Mouse (Mus musculus): Measurements from ENCODE around the gene Irgc1. TPM values are rescaled to one million over a fixed set of nuclear protein-coding genes. Genes with fewer than 3 reads are reported as not detected.

The Irgc1 gene
- polyA plus RNA-seq, 2 experiments: not detected

GRCm38 (mm10) chr7:24429413-24430112 is 22.5 kb downstream of the Irgc1 start:
- H3K4me2 ChIP-seq (ENCODE audit: low read depth): no peak overlapping the region
- no peak overlapping the region for H3K4me3 ChIP-seq (ENCODE audit: insufficient read depth in 1 of 2, low read depth in 2 of 2, low read length in 2 of 2)
- WGBS (ENCODE audit: insufficient replicate concordance): 67% methylated on average over 16 of the region's 16 CpGs
- H3K36me3 ChIP-seq (replicated peaks; ENCODE audit: control insufficient read depth, insufficient read depth, low read depth): no peaks in the 10 kb centered on the region
- peaks cover 10% of the 10 kb centered on the region for H3K27me3 ChIP-seq (ENCODE audit: control insufficient read depth, insufficient read depth, low read length)
- TF ChIP-seq EP300 (IDR thresholded peaks at IDR 0.05; ENCODE audit: low read depth) (no peak), CTCF (IDR thresholded peaks at IDR 0.05; ENCODE audit: low read depth) (no peak)
- no peaks in the 10 kb centered on the region for H3K4me1 ChIP-seq (replicated peaks; ENCODE audit: control insufficient read depth in 2 of 2, insufficient read depth in 2 of 2, low read length in 1 of 2)
- no peaks in the 10 kb centered on the region for H3K9me3 ChIP-seq (ENCODE audit: control insufficient read depth, low read length)
- no peak overlapping the region for H3K9ac ChIP-seq (replicated peaks)
- ATAC-seq (ENCODE audit: insufficient read depth) (no peak), DNase-seq (ENCODE audit: low read depth in 3 of 3, low spot score in 3 of 3) (no peak)
- H3K27ac ChIP-seq: no peak overlapping the region

- WGBS (ENCODE audit: insufficient replicate concordance): 62% methylated on average over 5 of the region's 5 CpGs
- ATAC-seq (ENCODE audit: insufficient read depth): no peak
- no peak overlapping the region for H3K9ac ChIP-seq (replicated peaks)
- no peak overlapping the region for H3K4me3 ChIP-seq (ENCODE audit: insufficient read depth in 1 of 2, low read depth in 2 of 2, low read length in 2 of 2)
- H3K4me2 ChIP-seq (ENCODE audit: low read depth): no peak overlapping the region
- H3K4me1 ChIP-seq (replicated peaks; ENCODE audit: control insufficient read depth in 2 of 2, insufficient read depth in 2 of 2, low read length in 1 of 2): no peaks in the 10 kb centered on the region
- no peaks in the 10 kb centered on the region for H3K36me3 ChIP-seq (replicated peaks; ENCODE audit: control insufficient read depth, insufficient read depth, low read depth)
- TF ChIP-seq EP300 (IDR thresholded peaks at IDR 0.05; ENCODE audit: low read depth) (no peak), CTCF (IDR thresholded peaks at IDR 0.05; ENCODE audit: low read depth) (no peak)
- no peaks in the 10 kb centered on the region for H3K9me3 ChIP-seq (ENCODE audit: control insufficient read depth, low read length)
- no peak for DNase-seq (ENCODE audit: low read depth in 3 of 3, low spot score in 3 of 3)
- no peak overlapping the region for H3K27ac ChIP-seq
- H3K27me3 ChIP-seq (ENCODE audit: control insufficient read depth, insufficient read depth, low read length): peaks cover 10% of the 10 kb centered on the region
These were observed 23.4 kb downstream of the Irgc1 start for GRCm38 (mm10) chr7:24428725-24429124.

GRCm38 (mm10) chr7:24427168-24427567 is 24.9 kb downstream of the Irgc1 start:
- TF ChIP-seq EP300 (IDR thresholded peaks at IDR 0.05; ENCODE audit: low read depth): no peak
- no peak for TF ChIP-seq CTCF (IDR thresholded peaks at IDR 0.05; ENCODE audit: low read depth)
- H3K4me1 ChIP-seq (replicated peaks; ENCODE audit: control insufficient read depth in 2 of 2, insufficient read depth in 2 of 2, low read length in 1 of 2): no peaks in the 10 kb centered on the region
- no peaks in the 10 kb centered on the region for H3K9me3 ChIP-seq (ENCODE audit: control insufficient read depth, low read length)
- peaks cover 3% of the 10 kb centered on the region for H3K27me3 ChIP-seq (ENCODE audit: control insufficient read depth, insufficient read depth, low read length)
- no peak overlapping the region for H3K27ac ChIP-seq
- no peak overlapping the region for H3K9ac ChIP-seq (replicated peaks)
- no peak for ATAC-seq (ENCODE audit: insufficient read depth)
- 80% methylated on average over 8 of the region's 8 CpGs for WGBS (ENCODE audit: insufficient replicate concordance)
- DNase-seq (ENCODE audit: low read depth in 3 of 3, low spot score in 3 of 3): no peak
- no peaks in the 10 kb centered on the region for H3K36me3 ChIP-seq (replicated peaks; ENCODE audit: control insufficient read depth, insufficient read depth, low read depth)
- no peak overlapping the region for H3K4me2 ChIP-seq (ENCODE audit: low read depth)
- no peak overlapping the region for H3K4me3 ChIP-seq (ENCODE audit: insufficient read depth in 1 of 2, low read depth in 2 of 2, low read length in 2 of 2)

DNA sequence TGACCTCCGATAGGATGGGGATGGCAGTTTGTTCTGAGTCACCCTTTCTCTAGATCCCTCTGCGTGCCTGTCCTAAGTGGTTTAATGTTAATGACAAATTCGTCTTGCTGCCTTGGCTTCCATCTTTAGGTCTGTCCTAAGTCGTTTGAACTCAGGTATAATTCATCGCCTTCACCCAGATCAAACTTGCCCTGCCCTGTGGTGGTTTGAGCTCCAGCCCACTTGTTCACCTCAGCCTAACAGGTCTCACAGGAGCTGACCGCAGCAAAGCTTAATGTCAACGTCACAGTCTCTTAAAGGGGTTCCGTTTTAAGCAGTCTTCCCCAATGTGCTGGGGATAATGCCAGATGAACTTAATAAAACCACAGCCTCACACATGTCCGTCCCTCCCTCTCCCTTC is 26.2 kb downstream of the Irgc1 start:
- H3K9me3 ChIP-seq (ENCODE audit: control insufficient read depth, low read length): no peaks in the 10 kb centered on the region
- TF ChIP-seq CTCF (IDR thresholded peaks at IDR 0.05; ENCODE audit: low read depth): no peak
- TF ChIP-seq EP300 (IDR thresholded peaks at IDR 0.05; ENCODE audit: low read depth): no peak

DNA sequence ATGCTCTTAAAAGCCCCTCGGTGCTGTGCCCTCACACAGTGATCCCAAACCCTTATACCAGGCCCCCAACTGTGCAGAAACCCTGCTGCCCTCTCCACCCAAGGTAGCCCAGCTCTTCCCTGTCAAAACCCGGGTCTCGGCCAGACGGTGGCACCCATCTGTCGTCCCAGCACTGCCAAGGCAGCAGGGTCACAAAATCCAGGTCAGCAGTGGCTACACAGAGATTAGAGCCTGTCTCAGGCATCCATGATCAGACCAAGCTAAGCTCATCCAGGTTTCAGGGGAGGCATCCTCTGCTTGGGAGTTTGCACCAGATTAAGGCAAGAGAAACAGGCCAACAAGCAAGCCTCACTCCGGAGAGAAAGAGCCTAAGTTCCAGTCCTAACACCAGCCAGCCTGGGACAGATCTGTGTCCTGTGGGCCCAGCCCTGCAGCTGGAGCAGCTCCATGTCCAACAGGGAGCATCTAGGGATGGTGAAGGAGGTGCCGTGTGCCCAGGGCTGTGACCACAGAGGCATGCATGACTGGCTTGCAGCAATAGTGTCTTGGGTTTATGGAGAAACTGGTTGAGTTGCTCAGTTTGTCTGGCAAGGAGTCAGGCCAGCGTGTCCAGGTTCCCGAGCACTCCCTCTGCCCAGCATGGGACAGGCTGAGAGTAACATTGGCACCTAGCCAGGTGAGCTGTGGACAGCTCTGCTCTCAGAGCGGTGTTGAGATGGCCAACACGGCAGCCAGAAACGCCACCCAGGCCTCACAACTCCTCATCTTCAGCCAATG is 28.0 kb downstream of the Irgc1 start:
- no peak overlapping the region for H3K4me3 ChIP-seq (ENCODE audit: insufficient read depth in 1 of 2, low read depth in 2 of 2, low read length in 2 of 2)
- H3K36me3 ChIP-seq (replicated peaks; ENCODE audit: control insufficient read depth, insufficient read depth, low read depth): peaks cover 4% of the 10 kb centered on the region
- DNase-seq (ENCODE audit: low read depth in 3 of 3, low spot score in 3 of 3) (no peak), ATAC-seq (ENCODE audit: insufficient read depth) (no peak)
- H3K4me1 ChIP-seq (replicated peaks; ENCODE audit: control insufficient read depth in 2 of 2, insufficient read depth in 2 of 2, low read length in 1 of 2): no peaks in the 10 kb centered on the region
- 79% methylated on average over 12 of the region's 12 CpGs for WGBS (ENCODE audit: insufficient replicate concordance)
- H3K4me2 ChIP-seq (ENCODE audit: low read depth): no peak overlapping the region
- H3K9me3 ChIP-seq (ENCODE audit: control insufficient read depth, low read length): no peaks in the 10 kb centered on the region
- no peak overlapping the region for H3K27ac ChIP-seq
- no peaks in the 10 kb centered on the region for H3K27me3 ChIP-seq (ENCODE audit: control insufficient read depth, insufficient read depth, low read length)
- TF ChIP-seq CTCF (IDR thresholded peaks at IDR 0.05; ENCODE audit: low read depth): no peak
- no peak for TF ChIP-seq EP300 (IDR thresholded peaks at IDR 0.05; ENCODE audit: low read depth)
- H3K9ac ChIP-seq (replicated peaks): no peak overlapping the region

More for the DNA sequence above, 26.2 kb downstream of the Irgc1 start:
- Histone ChIP-seq H3K4me3 (ENCODE audit: insufficient read depth in 1 of 2, low read depth in 2 of 2, low read length in 2 of 2) (no peak overlapping the region), H3K4me1 (replicated peaks; ENCODE audit: control insufficient read depth in 2 of 2, insufficient read depth in 2 of 2, low read length in 1 of 2) (no peaks in the 10 kb centered on the region), H3K27me3 (ENCODE audit: control insufficient read depth, insufficient read depth, low read length) (no peaks in the 10 kb centered on the region), H3K27ac (no peak overlapping the region), H3K36me3 (replicated peaks; ENCODE audit: control insufficient read depth, insufficient read depth, low read depth) (peaks cover 3% of the 10 kb centered on the region), H3K9ac (replicated peaks) (no peak overlapping the region), H3K4me2 (ENCODE audit: low read depth) (no peak overlapping the region)
- WGBS (ENCODE audit: insufficient replicate concordance): 74% methylated on average over 9 of the region's 9 CpGs
- no peak for ATAC-seq (ENCODE audit: insufficient read depth)
- DNase-seq (ENCODE audit: low read depth in 3 of 3, low spot score in 3 of 3): no peak

Data from liver, embryonic 14.5 days (tissue).